Mouse (Mus musculus) C2C12 (cell line): ENCODE results near the gene Adgrg1. TPM values are rescaled to one million over a fixed set of nuclear protein-coding genes. Genes with fewer than 3 reads are reported as not detected.

Experiments
- H3K27me3 ChIP-seq: one replicate; pipeline ENCODE4 v1.6.1; 2011; ENCODE audit not compliant: control insufficient read depth, insufficient read depth, insufficient read length
- H3K36me3 ChIP-seq: one replicate; pipeline ENCODE4 v1.6.1; 2011; ENCODE audit not compliant: control insufficient read depth, insufficient read depth
- H3K4me3 ChIP-seq: one replicate; pipeline ENCODE4 v1.5.1; 2011; ENCODE audit warnings: mild to moderate bottlenecking, control low read depth; ENCODE audit not compliant: poor library complexity, insufficient read depth, severe bottlenecking
- H3K79me2 ChIP-seq: one replicate; pipeline ENCODE4 v1.6.1; 2011; ENCODE audit not compliant: control insufficient read depth, insufficient read depth
- H3K79me3 ChIP-seq: one replicate; pipeline ENCODE4 v1.6.1; 2011; ENCODE audit warnings: low read depth, control low read depth
- H3ac ChIP-seq: one replicate; pipeline ENCODE3; 2011; ENCODE audit warnings: low read depth; ENCODE audit not compliant: control insufficient read depth, insufficient read length
- CEBPB ChIP-seq: IDR thresholded peaks from one replicate; pipeline ENCODE4 v1.6.1; 2011; ENCODE audit warnings: low read depth, mild to moderate bottlenecking, control low read depth, moderate library complexity
- CTCF ChIP-seq: IDR thresholded peaks from one replicate; pipeline ENCODE4 v1.5.1; 2011; ENCODE audit not compliant: control insufficient read depth, insufficient read depth, insufficient read length
- FOSL1 ChIP-seq: IDR thresholded peaks from one replicate; pipeline ENCODE4 v1.8.0; 2011; ENCODE audit warnings: mild to moderate bottlenecking, low read length; ENCODE audit not compliant: poor library complexity, insufficient read depth, severe bottlenecking
- MAX ChIP-seq: IDR thresholded peaks from one replicate; pipeline ENCODE4 v1.6.1; 2011; ENCODE audit warnings: mild to moderate bottlenecking, control low read depth
- MYOD1 ChIP-seq: IDR thresholded peaks from one replicate; pipeline ENCODE4 v1.6.1; 2011; ENCODE audit warnings: low read depth; ENCODE audit not compliant: control insufficient read depth, insufficient read length
- MYOG ChIP-seq: IDR thresholded peaks from one replicate; pipeline ENCODE4 v1.6.1; 2011; ENCODE audit not compliant: control insufficient read depth, insufficient read length; ENCODE audit errors: extremely low read depth
- USF1 ChIP-seq: IDR thresholded peaks from one replicate; pipeline ENCODE4 v1.6.1; 2011; ENCODE audit warnings: low read depth, mild to moderate bottlenecking, control low read depth, moderate library complexity
- polyA plus RNA-seq: library from polyadenylated mRNA; unstranded; fragments of >200 nt; fragmentation: generic; extraction: Trizol; gene quantifications from one replicate; pipeline ENCODE4 v1.2.1, GENCODE M21; 2012; ENCODE audit warnings: missing spikeins

Gene Adgrg1
- polyA plus RNA-seq, 1 experiment, result 2.8 TPM

DNA sequence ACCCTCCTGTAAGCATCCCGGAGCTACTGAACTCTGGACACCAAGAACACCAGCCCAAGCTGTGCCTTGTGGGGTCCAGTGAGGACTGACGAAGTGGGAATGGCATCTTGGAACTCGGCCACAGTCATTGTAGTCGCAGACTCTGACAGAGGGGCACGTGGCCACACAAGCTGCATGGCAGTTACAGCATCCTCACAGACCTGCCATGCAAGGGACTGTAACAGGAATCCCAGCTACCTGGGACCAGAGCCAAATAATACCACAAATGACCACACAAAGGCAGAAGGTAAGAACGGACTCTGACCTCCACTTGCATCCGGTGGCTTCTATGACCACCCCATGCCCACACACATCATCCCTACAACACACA, 20.2 kb upstream of the Adgrg1 start:
- peak; percentile 99 for TF ChIP-seq MAX
- TF ChIP-seq CTCF, result no peak
- no peak for TF ChIP-seq MYOD1
- peak; percentile 35 for TF ChIP-seq CEBPB
- no peak for TF ChIP-seq MYOG
- no peak for TF ChIP-seq FOSL1
- TF ChIP-seq USF1, result peak; percentile 96
- Histone ChIP-seq H3K79me3 (no peaks in the 10 kb centered on the region), H3K36me3 (no peaks in the 10 kb centered on the region), H3ac (peak overlapping the region; percentile 13), H3K4me3 (no peak overlapping the region), H3K79me2 (no peaks in the 10 kb centered on the region), H3K27me3 (no peaks in the 10 kb centered on the region)

DNA sequence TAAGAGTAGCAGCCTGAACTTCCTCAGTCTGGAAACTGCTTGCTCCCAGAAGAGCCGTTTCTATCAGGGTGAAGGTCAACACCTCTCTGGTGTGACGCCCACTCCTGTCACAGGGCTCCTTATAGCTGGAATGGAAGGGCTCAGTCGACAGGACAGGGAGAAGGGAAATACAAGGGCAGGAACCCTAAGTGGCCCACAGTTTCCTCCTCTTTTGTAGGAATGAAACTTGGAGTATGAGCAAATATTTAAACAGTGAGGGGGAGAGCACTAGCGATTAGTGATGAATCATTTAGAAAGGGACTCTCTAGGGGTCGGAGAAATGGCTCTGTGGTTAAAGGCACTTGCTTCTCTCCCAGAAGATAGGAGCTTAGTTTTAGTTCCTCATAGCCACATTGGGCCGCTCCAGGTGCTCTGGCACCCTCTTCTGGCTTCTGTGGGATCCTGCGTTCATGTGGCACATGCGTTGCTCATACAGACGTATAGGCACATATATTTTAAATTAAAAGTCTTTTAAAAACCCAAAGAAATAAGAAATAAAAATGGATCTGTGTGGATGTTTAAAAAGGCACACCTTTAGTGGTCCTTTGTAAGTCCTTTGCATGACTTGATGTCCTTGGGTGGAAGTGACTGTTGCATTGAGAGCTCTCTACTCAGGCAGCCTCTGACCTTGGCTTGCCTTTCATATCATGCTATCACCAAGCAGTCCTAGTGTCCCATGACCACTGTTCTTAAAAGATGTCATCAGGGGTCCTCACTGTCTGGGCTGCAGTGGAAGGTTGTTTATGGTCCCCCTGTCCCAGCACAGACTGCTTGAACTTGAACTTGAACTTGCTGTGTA, 19.4 kb upstream of the Adgrg1 start:
- no peaks in the 10 kb centered on the region for H3K79me3 ChIP-seq
- H3ac ChIP-seq, result peak overlapping the region; percentile 25
- no peaks in the 10 kb centered on the region for H3K27me3 ChIP-seq
- H3K4me3 ChIP-seq, result no peak overlapping the region
- H3K79me2 ChIP-seq, result no peaks in the 10 kb centered on the region
- H3K36me3 ChIP-seq, result no peaks in the 10 kb centered on the region
- TF ChIP-seq MYOD1 (no peak), CEBPB (no peak), USF1 (no peak), CTCF (peak; percentile 12), MYOG (no peak), MAX (peak; percentile 36), FOSL1 (peak; percentile 11)

DNA sequence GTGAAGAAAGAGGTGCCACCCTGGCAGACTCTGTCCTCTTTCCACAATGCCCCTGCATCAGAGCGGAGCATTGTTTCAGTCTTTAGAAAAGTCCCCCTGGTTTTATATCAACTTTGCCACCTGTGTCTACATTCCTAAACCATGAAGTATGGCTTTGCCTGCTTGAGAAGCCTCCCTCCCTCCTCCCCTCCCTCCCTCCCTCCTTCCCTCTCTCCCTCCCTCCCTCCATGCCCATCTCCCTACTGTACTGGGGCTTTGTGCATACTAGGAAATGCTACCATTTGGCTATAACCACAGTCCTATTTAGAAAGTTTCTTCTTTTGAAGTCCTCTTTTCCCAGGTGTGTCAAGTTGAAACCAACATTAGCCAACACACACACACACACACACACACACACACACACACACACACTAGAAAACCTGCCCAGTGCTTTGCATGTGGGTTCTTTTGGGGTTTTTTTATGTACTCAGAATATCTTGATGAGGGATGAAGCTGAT, 18.4 kb upstream of the Adgrg1 start:
- Histone ChIP-seq H3K27me3 (no peaks in the 10 kb centered on the region), H3K79me3 (no peaks in the 10 kb centered on the region), H3K4me3 (no peak overlapping the region), H3ac (no peak overlapping the region), H3K36me3 (no peaks in the 10 kb centered on the region), H3K79me2 (no peaks in the 10 kb centered on the region)
- no peak for TF ChIP-seq MAX
- no peak for TF ChIP-seq MYOG
- no peak for TF ChIP-seq CEBPB
- no peak for TF ChIP-seq USF1
- no peak for TF ChIP-seq CTCF
- no peak for TF ChIP-seq MYOD1
- TF ChIP-seq FOSL1, result no peak

DNA sequence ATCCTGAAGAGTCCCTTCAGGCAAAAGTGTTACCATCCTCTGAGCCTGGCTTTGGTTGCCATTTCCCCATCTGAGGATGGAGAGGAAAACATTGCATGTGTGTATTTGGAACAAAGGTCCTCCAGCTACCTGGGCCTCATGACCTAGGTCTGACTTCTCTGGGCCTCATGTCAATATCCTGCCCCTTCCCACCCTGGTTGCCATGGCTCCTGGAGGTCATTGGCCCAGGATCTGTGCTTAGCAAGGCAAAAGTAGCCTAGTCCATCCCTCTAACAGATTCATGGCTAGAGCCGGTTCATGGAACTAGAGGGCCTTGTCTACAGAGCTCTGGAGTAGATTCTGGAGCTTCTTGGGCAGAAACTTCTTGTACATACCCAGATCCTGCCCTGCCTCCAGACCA, 12.3 kb upstream of the Adgrg1 start:
- no peaks in the 10 kb centered on the region for H3K36me3 ChIP-seq
- H3K4me3 ChIP-seq, result no peak overlapping the region
- no peak overlapping the region for H3ac ChIP-seq
- H3K79me3 ChIP-seq, result no peaks in the 10 kb centered on the region
- no peak for TF ChIP-seq CEBPB
- no peak for TF ChIP-seq CTCF
- no peak for TF ChIP-seq FOSL1
- TF ChIP-seq MYOD1, result no peak
- no peak for TF ChIP-seq MYOG
- TF ChIP-seq MAX, result no peak
- TF ChIP-seq USF1, result no peak
- H3K27me3 ChIP-seq, result no peaks in the 10 kb centered on the region
- no peaks in the 10 kb centered on the region for H3K79me2 ChIP-seq

DNA sequence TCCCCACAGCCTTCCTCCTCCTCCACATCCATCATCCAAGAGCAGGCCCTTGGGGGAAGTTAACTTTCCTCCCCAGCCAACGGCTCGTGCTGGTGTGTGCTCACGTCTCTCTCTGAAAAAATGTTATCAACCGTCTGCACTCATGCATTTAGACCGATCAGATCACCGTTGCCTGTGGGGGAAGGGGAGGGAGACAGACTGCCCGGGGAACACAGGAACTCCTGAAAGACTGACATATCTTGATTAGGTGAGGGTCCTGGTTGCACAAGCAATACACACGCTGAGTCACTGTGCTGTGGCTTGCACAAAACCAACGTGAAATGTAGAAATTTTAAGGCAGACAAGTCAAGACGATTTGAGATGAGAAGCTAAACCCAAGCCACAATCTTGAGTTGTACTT, 9.7 kb upstream of the Adgrg1 start:
- H3ac ChIP-seq, result no peak overlapping the region
- no peak overlapping the region for H3K4me3 ChIP-seq
- no peaks in the 10 kb centered on the region for H3K79me2 ChIP-seq
- TF ChIP-seq MYOG (no peak), CEBPB (no peak), USF1 (no peak), MAX (no peak), FOSL1 (no peak), CTCF (no peak), MYOD1 (no peak)
- H3K27me3 ChIP-seq, result no peaks in the 10 kb centered on the region
- H3K79me3 ChIP-seq, result no peaks in the 10 kb centered on the region
- H3K36me3 ChIP-seq, result no peaks in the 10 kb centered on the region
